Comparison of ENCODE assay signal across 9 mouse cellular contexts in genomic region chr11:53931091-53931943, GRCm38 (mm10). TPM values are rescaled to one million over a fixed set of nuclear protein-coding genes. Genes with fewer than 3 reads are reported as not detected.
DNase-seq lines count a peak whose midpoint lies in the region; ATAC-seq and TF ChIP-seq lines count a peak whose summit lies in the region.
"Had no signal": no experiment of that assay in that cellular context is flagged by ENCODE, and none has a peak within 500 bp of the region (broad histone marks: within the 10 kb centered on the region; RNA-seq: fewer than 3 reads in every experiment).

No protein-coding gene starts in this region.

- TF ChIP-seq CTCF in G1E (IDR thresholded peaks at IDR 0.05; ENCODE audit: low read depth, low read length): peak; percentile 29
- TF ChIP-seq CTCF in lung, postnatal 0 days (IDR thresholded peaks at IDR 0.05): peak; percentile 83

- H3K9ac ChIP-seq in lung, postnatal 0 days (replicated peaks; ENCODE audit: low read depth): no peak overlapping the region
- H3K9ac ChIP-seq: limb, embryonic 12.5 days had no signal

- no peaks in the 10 kb centered on the region for H3K9me3 ChIP-seq in G1E (replicated peaks)
- H3K9me3 ChIP-seq in lung, postnatal 0 days (ENCODE audit: low read length): no peaks in the 10 kb centered on the region
- H3K9me3 ChIP-seq: limb, embryonic 12.5 days had no signal

- TF ChIP-seq EP300 in lung, postnatal 0 days (IDR thresholded peaks at IDR 0.05): no peak

- no peaks in the 10 kb centered on the region for H3K4me1 ChIP-seq in G1E (ENCODE audit: insufficient read depth, low read depth, low read length)
- H3K4me1 ChIP-seq in lung, postnatal 0 days (ENCODE audit: insufficient read depth, low read depth, low read length): no peaks in the 10 kb centered on the region
- H3K4me1 ChIP-seq: limb, embryonic 12.5 days had no signal

- ATAC-seq in G1E (ENCODE audit: extremely low read depth, insufficient number of reproducible peaks, low FRiP score, poor library complexity, severe bottlenecking): no peak
- peak; percentile 52 for ATAC-seq in lung, postnatal 0 days

- DNase-seq in 416B (ENCODE audit: low read depth) (peak; percentile 64), G1E (ENCODE audit: low spot score) (peak; percentile 19)
- DNase-seq in cerebellum, adult 11 months: peak; percentile 53
- DNase-seq in gastrocnemius, adult 18-20 months (ENCODE audit: low spot score): peak; percentile 65
- peak; percentile 64 for DNase-seq in kidney, postnatal 14 days
- peak; percentile 79 for DNase-seq in lung, postnatal 0 days (ENCODE audit: low spot score)
- DNase-seq in right cerebral cortex, postnatal 25 days: peak; percentile 39
- peak; percentile 53 for DNase-seq in yolk sac, embryonic 10.5 days (ENCODE audit: low spot score)

- WGBS in lung, postnatal 0 days: 23% methylated on average over 17 of the region's 17 CpGs

- no peak overlapping the region for H3K4me2 ChIP-seq in lung, postnatal 0 days (replicated peaks; ENCODE audit: low read depth, low read length)
- H3K4me2 ChIP-seq: limb, embryonic 12.5 days had no signal

- H3K36me3 ChIP-seq in G1E (replicated peaks): no peaks in the 10 kb centered on the region
- no peaks in the 10 kb centered on the region for H3K36me3 ChIP-seq in lung, postnatal 0 days (ENCODE audit: insufficient read depth, low read length)
- H3K36me3 ChIP-seq: limb, embryonic 12.5 days had no signal

- no peak overlapping the region for H3K27ac ChIP-seq in lung, postnatal 0 days (ENCODE audit: low read length)
- H3K27ac ChIP-seq: limb, embryonic 12.5 days had no signal

- no peak overlapping the region for H3K4me3 ChIP-seq in G1E (ENCODE audit: low read depth, low read length)
- H3K4me3 ChIP-seq in lung, postnatal 0 days (ENCODE audit: low read depth, low read length): no peak overlapping the region
- H3K4me3 ChIP-seq: limb, embryonic 12.5 days had no signal

- peaks cover 19% of the 10 kb centered on the region for H3K27me3 ChIP-seq in G1E (ENCODE audit: insufficient read depth, low read length)
- no peaks in the 10 kb centered on the region for H3K27me3 ChIP-seq in lung, postnatal 0 days (replicated peaks; ENCODE audit: insufficient read depth, low read length)
- H3K27me3 ChIP-seq: limb, embryonic 12.5 days had no signal

RNA-seq across cellular contexts. Expression of gene Slc22a5, which starts 39.9 kb away (rescaled TPM):
- total RNA-seq in G1E (2014; fragmentation: Nextera tagmentation) (3.4 and 6.2 TPM in 2 replicates), G1E (2017) (7.0 and 8.5 TPM in 2 replicates)
- 5.4 and 6.8 TPM in 2 replicates for polyA plus RNA-seq in G1E (2012)
- total RNA-seq in gastrocnemius, adult 18-20 months (2021): 1 to 10 TPM; 7.1 to 9.3 TPM
- 7.3 and 9.5 TPM in 2 replicates for polyA plus RNA-seq in lung, postnatal 0 days (2015; fragmentation: Nextera tagmentation; extraction: Ambion mirVana)

RNA-seq across cellular contexts. Expression of gene Slc22a21, which starts 48.8 kb away (rescaled TPM):
- not detected in 2 replicates for total RNA-seq in G1E (2014; fragmentation: Nextera tagmentation)
- not detected in 2 replicates for total RNA-seq in G1E (2017)
- not detected in 2 replicates for polyA plus RNA-seq in G1E (2012)
- under 1 TPM; 0.78 to 0.95 TPM for total RNA-seq in gastrocnemius, adult 18-20 months (2021)
- 2.6 TPM in 2 replicates for polyA plus RNA-seq in lung, postnatal 0 days (2015; fragmentation: Nextera tagmentation; extraction: Ambion mirVana)

Comparison
In these comparisons a context has a peak if more than half of its experiments do, and no peak if none do; other contexts are left out.
1. DNase-seq: peak in every context shown above with its lines; median percentile 79 in lung, postnatal 0 days; 65 in gastrocnemius, adult 18-20 months; 64 in 416B; 64 in kidney, postnatal 14 days; 53 in cerebellum, adult 11 months; 53 in yolk sac, embryonic 10.5 days; 39 in right cerebral cortex, postnatal 25 days; 19 in G1E.